Mouse (Mus musculus): Measurements from ENCODE around the gene Arrdc2. TPM values are rescaled to one million over a fixed set of nuclear protein-coding genes. Genes with fewer than 3 reads are reported as not detected.

Gene Arrdc2
- polyA plus RNA-seq, 1 experiment from 2014 or later, result 5.5 TPM

- Histone ChIP-seq H3K27ac (peak overlapping the region; percentile 84), H3K9me3 (no peaks in the 10 kb centered on the region), H3K4me1 (peaks cover 25% of the 10 kb centered on the region), H3K27me3 (no peaks in the 10 kb centered on the region), H3K36me3 (peaks cover 5% of the 10 kb centered on the region; the same call in 1 of the 2 replicates), H3K4me2 (peak overlapping the region; percentile 90), H3K4me3 (peak overlapping the region; percentile 97), H3K9ac (peak overlapping the region; percentile 79)
- ATAC-seq (ENCODE audit: borderline replicate concordance, extremely low read depth, low FRiP score, low TSS enrichment), result no peak
- WGBS, result 2% methylated on average over 31 of the region's 31 CpGs
These were observed 33.3 kb upstream of the Arrdc2 start for GRCm38 (mm10) chr8:70872643-70873363.

GRCm38 (mm10) chr8:70871195-70871807 lies 31.8 kb upstream of the Arrdc2 start:
- no peak overlapping the region for H3K27ac ChIP-seq
- H3K4me2 ChIP-seq, result no peak overlapping the region
- 88% methylated on average over 5 of the region's 5 CpGs for WGBS
- H3K4me3 ChIP-seq, result no peak overlapping the region
- H3K36me3 ChIP-seq, result peaks cover 6% of the 10 kb centered on the region; the same call in 1 of the 2 replicates
- H3K4me1 ChIP-seq, result peaks cover 27% of the 10 kb centered on the region
- no peak overlapping the region for H3K9ac ChIP-seq
- H3K27me3 ChIP-seq, result no peaks in the 10 kb centered on the region
- H3K9me3 ChIP-seq, result no peaks in the 10 kb centered on the region
- ATAC-seq (ENCODE audit: borderline replicate concordance, extremely low read depth, low FRiP score, low TSS enrichment), result no peak

GRCm38 (mm10) chr8:70869601-70870041 lies 30.1 kb upstream of the Arrdc2 start:
- Histone ChIP-seq H3K36me3 (peaks cover 6% of the 10 kb centered on the region; the same call in 1 of the 2 replicates), H3K9ac (no peak overlapping the region), H3K4me2 (no peak overlapping the region), H3K27me3 (peaks cover 2% of the 10 kb centered on the region; the same call in 1 of the 2 replicates), H3K4me1 (peaks cover 35% of the 10 kb centered on the region), H3K4me3 (no peak overlapping the region), H3K9me3 (no peaks in the 10 kb centered on the region), H3K27ac (no peak overlapping the region)
- 43% methylated on average over 16 of the region's 16 CpGs for WGBS
- ATAC-seq (ENCODE audit: borderline replicate concordance, extremely low read depth, low FRiP score, low TSS enrichment), result no peak

- peaks cover 7% of the 10 kb centered on the region for H3K27me3 ChIP-seq
- peaks cover 6% of the 10 kb centered on the region; the same call in 1 of the 2 replicates for H3K36me3 ChIP-seq
- H3K9ac ChIP-seq, result peak overlapping the region; percentile 6; the same call in 1 of the 2 replicates
- no peak overlapping the region for H3K27ac ChIP-seq
- ATAC-seq (ENCODE audit: borderline replicate concordance, extremely low read depth, low FRiP score, low TSS enrichment), result no peak
- H3K4me1 ChIP-seq, result peaks cover 40% of the 10 kb centered on the region
- H3K4me3 ChIP-seq, result no peak overlapping the region
- 36% methylated on average over 5 of the region's 5 CpGs for WGBS
- no peaks in the 10 kb centered on the region for H3K9me3 ChIP-seq
- H3K4me2 ChIP-seq, result peak overlapping the region; percentile 50; the same call in 1 of the 2 replicates
These were observed 29.7 kb upstream of the Arrdc2 start for GRCm38 (mm10) chr8:70869199-70869571.

GRCm38 (mm10) chr8:70868559-70869198 lies 29.2 kb upstream of the Arrdc2 start:
- no peak overlapping the region for H3K27ac ChIP-seq

GRCm38 (mm10) chr8:70866566-70866965 lies 27.0 kb upstream of the Arrdc2 start:
- Histone ChIP-seq H3K36me3 (peaks cover 6% of the 10 kb centered on the region; the same call in 1 of the 2 replicates), H3K4me3 (no peak overlapping the region), H3K27ac (no peak overlapping the region), H3K9me3 (no peaks in the 10 kb centered on the region), H3K27me3 (peaks cover 33% of the 10 kb centered on the region), H3K9ac (no peak overlapping the region), H3K4me2 (no peak overlapping the region; the same call in 1 of the 2 replicates), H3K4me1 (peaks cover 49% of the 10 kb centered on the region)
- ATAC-seq (ENCODE audit: borderline replicate concordance, extremely low read depth, low FRiP score, low TSS enrichment), result no peak
- 74% methylated on average over 7 of the region's 7 CpGs for WGBS

More at GRCm38 (mm10) chr8:70868559-70869198, 29.2 kb upstream of the Arrdc2 start:
- Histone ChIP-seq H3K4me1 (peaks cover 45% of the 10 kb centered on the region), H3K36me3 (peaks cover 6% of the 10 kb centered on the region; the same call in 1 of the 2 replicates), H3K27me3 (peaks cover 12% of the 10 kb centered on the region), H3K4me3 (0 out of 2 replicates have a peak overlapping the region, but pooled peaks have one; percentile 19), H3K9me3 (no peaks in the 10 kb centered on the region), H3K4me2 (peak overlapping the region; percentile 50), H3K9ac (peak overlapping the region; percentile 6; the same call in 1 of the 2 replicates)
- 19% methylated on average over 40 of the region's 40 CpGs for WGBS
- no peak for ATAC-seq (ENCODE audit: borderline replicate concordance, extremely low read depth, low FRiP score, low TSS enrichment)

- 4% methylated on average over 12 of the region's 12 CpGs for WGBS
- Histone ChIP-seq H3K9ac (peak overlapping the region; percentile 30), H3K27me3 (peaks cover 37% of the 10 kb centered on the region), H3K4me3 (peak overlapping the region; percentile 55), H3K4me1 (peaks cover 49% of the 10 kb centered on the region), H3K9me3 (no peaks in the 10 kb centered on the region), H3K4me2 (peak overlapping the region; percentile 75), H3K36me3 (peaks cover 6% of the 10 kb centered on the region; the same call in 1 of the 2 replicates), H3K27ac (peak overlapping the region; percentile 46)
- ATAC-seq (ENCODE audit: borderline replicate concordance, extremely low read depth, low FRiP score, low TSS enrichment), result peak; percentile 2; the same call in 1 of the 2 replicates
These were observed 26.5 kb upstream of the Arrdc2 start for GRCm38 (mm10) chr8:70866001-70866520.

- peaks cover 49% of the 10 kb centered on the region for H3K4me1 ChIP-seq
- peak; percentile 90 for ATAC-seq (ENCODE audit: borderline replicate concordance, extremely low read depth, low FRiP score, low TSS enrichment)
- peak overlapping the region; percentile 55 for H3K4me3 ChIP-seq
- H3K4me2 ChIP-seq, result peak overlapping the region; percentile 75
- WGBS, result under 1% methylated on average over 46 of the region's 46 CpGs
- peaks cover 6% of the 10 kb centered on the region; the same call in 1 of the 2 replicates for H3K36me3 ChIP-seq
- peaks cover 37% of the 10 kb centered on the region for H3K27me3 ChIP-seq
- no peaks in the 10 kb centered on the region for H3K9me3 ChIP-seq
- peak overlapping the region; percentile 36 for H3K9ac ChIP-seq
- peak overlapping the region; percentile 74 for H3K27ac ChIP-seq
These were observed 26.0 kb upstream of the Arrdc2 start for GRCm38 (mm10) chr8:70865350-70866000.

GRCm38 (mm10) chr8:70864712-70865221 lies 25.2 kb upstream of the Arrdc2 start:
- 4% methylated on average over 24 of the region's 24 CpGs for WGBS
- peak; percentile 16 for ATAC-seq (ENCODE audit: borderline replicate concordance, extremely low read depth, low FRiP score, low TSS enrichment)
- peak overlapping the region; percentile 74; the same call in 1 of the 2 replicates for H3K27ac ChIP-seq

GRCm38 (mm10) chr8:70863956-70864711 lies 24.6 kb upstream of the Arrdc2 start:
- peaks cover 37% of the 10 kb centered on the region for H3K27me3 ChIP-seq
- WGBS, result 2% methylated on average over 46 of the region's 46 CpGs
- H3K27ac ChIP-seq, result no peak overlapping the region
- H3K9me3 ChIP-seq, result no peaks in the 10 kb centered on the region
- peak overlapping the region; percentile 75 for H3K4me2 ChIP-seq
- ATAC-seq (ENCODE audit: borderline replicate concordance, extremely low read depth, low FRiP score, low TSS enrichment), result no peak
- H3K36me3 ChIP-seq, result peaks cover 6% of the 10 kb centered on the region; the same call in 1 of the 2 replicates
- H3K9ac ChIP-seq, result peak overlapping the region; percentile 36
- peak overlapping the region; percentile 55 for H3K4me3 ChIP-seq
- H3K4me1 ChIP-seq, result peaks cover 46% of the 10 kb centered on the region

More at GRCm38 (mm10) chr8:70864712-70865221, 25.2 kb upstream of the Arrdc2 start:
- H3K4me3 ChIP-seq, result peak overlapping the region; percentile 55
- peak overlapping the region; percentile 75 for H3K4me2 ChIP-seq
- peaks cover 37% of the 10 kb centered on the region for H3K27me3 ChIP-seq
- peaks cover 49% of the 10 kb centered on the region for H3K4me1 ChIP-seq
- H3K36me3 ChIP-seq, result peaks cover 6% of the 10 kb centered on the region; the same call in 1 of the 2 replicates
- H3K9ac ChIP-seq, result peak overlapping the region; percentile 36
- H3K9me3 ChIP-seq, result no peaks in the 10 kb centered on the region
